Mouse (Mus musculus): Measurements from ENCODE around the gene Zkscan3. TPM values are rescaled to one million over a fixed set of nuclear protein-coding genes. Genes with fewer than 3 reads are reported as not detected.

The Zkscan3 gene
- 0.69 and 0.93 TPM in 2 replicates for polyA plus RNA-seq (2012)

- Histone ChIP-seq H3K36me3 (ENCODE audit: control insufficient read depth) (peaks cover 39% of the 10 kb centered on the region), H3K4me1 (ENCODE audit: control insufficient read depth) (peaks cover 31% of the 10 kb centered on the region), H3K27me3 (ENCODE audit: control insufficient read depth) (no peaks in the 10 kb centered on the region), H3K9me3 (ENCODE audit: control insufficient read depth, low read length) (no peaks in the 10 kb centered on the region), H3K4me3 (replicated peaks) (peak within 1 kb of the TSS; percentile 82)
- TF ChIP-seq TAL1 (IDR thresholded peaks at IDR 0.05; ENCODE audit: low read length) (no peak), GATA1 (IDR thresholded peaks at IDR 0.05; ENCODE audit: low read length) (no peak)
Measured at GRCm38 (mm10) chr13:21402287-21402846, at the start of gene Zkscan3. TSS of gene Zkscan3 (minus strand) at chr13:21402755.

- H3K36me3 ChIP-seq (ENCODE audit: control insufficient read depth) = peaks cover 54% of the 10 kb centered on the region
Measured at GRCm38 (mm10) chr13:21447856-21448614, 45.5 kb upstream of the Zkscan3 start.

GRCm38 (mm10) chr13:21446796-21447195 lies 44.2 kb upstream of the Zkscan3 start:
- no peaks in the 10 kb centered on the region for H3K27me3 ChIP-seq (ENCODE audit: control insufficient read depth)
- no peak overlapping the region for H3K4me3 ChIP-seq (replicated peaks)
- TF ChIP-seq GATA1 (IDR thresholded peaks at IDR 0.05; ENCODE audit: low read length) (no peak), TAL1 (IDR thresholded peaks at IDR 0.05; ENCODE audit: low read length) (no peak)
- peaks cover 7% of the 10 kb centered on the region for H3K4me1 ChIP-seq (ENCODE audit: control insufficient read depth)
- no peaks in the 10 kb centered on the region for H3K9me3 ChIP-seq (ENCODE audit: control insufficient read depth, low read length)
- peaks cover 58% of the 10 kb centered on the region for H3K36me3 ChIP-seq (ENCODE audit: control insufficient read depth)

More at GRCm38 (mm10) chr13:21447856-21448614, 45.5 kb upstream of the Zkscan3 start:
- Histone ChIP-seq H3K27me3 (ENCODE audit: control insufficient read depth) (no peaks in the 10 kb centered on the region; the same call in 1 of the 2 replicates), H3K4me1 (ENCODE audit: control insufficient read depth) (peaks cover 11% of the 10 kb centered on the region), H3K4me3 (replicated peaks) (no peak overlapping the region), H3K9me3 (ENCODE audit: control insufficient read depth, low read length) (no peaks in the 10 kb centered on the region)
- TF ChIP-seq GATA1 (IDR thresholded peaks at IDR 0.05; ENCODE audit: low read length) (no peak), TAL1 (IDR thresholded peaks at IDR 0.05; ENCODE audit: low read length) (no peak)

GRCm38 (mm10) chr13:21441207-21441572 lies 38.6 kb upstream of the Zkscan3 start:
- Histone ChIP-seq H3K4me1 (ENCODE audit: control insufficient read depth) (peaks cover 27% of the 10 kb centered on the region), H3K9me3 (ENCODE audit: control insufficient read depth, low read length) (no peaks in the 10 kb centered on the region), H3K27me3 (ENCODE audit: control insufficient read depth) (no peaks in the 10 kb centered on the region), H3K36me3 (ENCODE audit: control insufficient read depth) (peaks cover 31% of the 10 kb centered on the region), H3K4me3 (replicated peaks) (peak overlapping the region; percentile 81)
- TF ChIP-seq TAL1 (IDR thresholded peaks at IDR 0.05; ENCODE audit: low read length) (no peak), GATA1 (IDR thresholded peaks at IDR 0.05; ENCODE audit: low read length) (no peak)

GRCm38 (mm10) chr13:21440503-21441206 lies 38.1 kb upstream of the Zkscan3 start, which contains the start of gene Pgbd1:
TSS of gene Pgbd1 (minus strand) at chr13:21441058.
- peak within 1 kb of the TSS; percentile 81 for H3K4me3 ChIP-seq (replicated peaks)
- peaks cover 27% of the 10 kb centered on the region for H3K4me1 ChIP-seq (ENCODE audit: control insufficient read depth)
- no peaks in the 10 kb centered on the region for H3K9me3 ChIP-seq (ENCODE audit: control insufficient read depth, low read length)
- peaks cover 27% of the 10 kb centered on the region for H3K36me3 ChIP-seq (ENCODE audit: control insufficient read depth)
- no peaks in the 10 kb centered on the region for H3K27me3 ChIP-seq (ENCODE audit: control insufficient read depth)
- no peak for TF ChIP-seq GATA1 (IDR thresholded peaks at IDR 0.05; ENCODE audit: low read length)
- no peak for TF ChIP-seq TAL1 (IDR thresholded peaks at IDR 0.05; ENCODE audit: low read length)

GRCm38 (mm10) chr13:21435476-21435875 lies 32.9 kb upstream of the Zkscan3 start:
- H3K4me1 ChIP-seq (ENCODE audit: control insufficient read depth) = peaks cover 14% of the 10 kb centered on the region
- no peak overlapping the region for H3K4me3 ChIP-seq (replicated peaks)
- H3K9me3 ChIP-seq (ENCODE audit: control insufficient read depth, low read length) = no peaks in the 10 kb centered on the region
- TF ChIP-seq TAL1 (IDR thresholded peaks at IDR 0.05; ENCODE audit: low read length) (no peak), GATA1 (IDR thresholded peaks at IDR 0.05; ENCODE audit: low read length) (no peak)
- H3K36me3 ChIP-seq (ENCODE audit: control insufficient read depth) = peaks cover 14% of the 10 kb centered on the region
- no peaks in the 10 kb centered on the region for H3K27me3 ChIP-seq (ENCODE audit: control insufficient read depth)

GRCm38 (mm10) chr13:21427631-21428030 lies 25.1 kb upstream of the Zkscan3 start:
- H3K9me3 ChIP-seq (ENCODE audit: control insufficient read depth, low read length) = no peaks in the 10 kb centered on the region
- TF ChIP-seq TAL1 (IDR thresholded peaks at IDR 0.05; ENCODE audit: low read length) (no peak), GATA1 (IDR thresholded peaks at IDR 0.05; ENCODE audit: low read length) (no peak)

GRCm38 (mm10) chr13:21423301-21423700 lies 20.7 kb upstream of the Zkscan3 start:
- Histone ChIP-seq H3K27me3 (ENCODE audit: control insufficient read depth) (no peaks in the 10 kb centered on the region), H3K4me1 (ENCODE audit: control insufficient read depth) (peaks cover 63% of the 10 kb centered on the region), H3K4me3 (replicated peaks) (no peak overlapping the region), H3K9me3 (ENCODE audit: control insufficient read depth, low read length) (no peaks in the 10 kb centered on the region), H3K36me3 (ENCODE audit: control insufficient read depth) (peaks cover 14% of the 10 kb centered on the region)
- TF ChIP-seq TAL1 (IDR thresholded peaks at IDR 0.05; ENCODE audit: low read length) = no peak
- no peak for TF ChIP-seq GATA1 (IDR thresholded peaks at IDR 0.05; ENCODE audit: low read length)

More at GRCm38 (mm10) chr13:21427631-21428030, 25.1 kb upstream of the Zkscan3 start:
- no peak overlapping the region for H3K4me3 ChIP-seq (replicated peaks)
- peaks cover 13% of the 10 kb centered on the region for H3K36me3 ChIP-seq (ENCODE audit: control insufficient read depth)
- no peaks in the 10 kb centered on the region for H3K27me3 ChIP-seq (ENCODE audit: control insufficient read depth)
- peaks cover 30% of the 10 kb centered on the region for H3K4me1 ChIP-seq (ENCODE audit: control insufficient read depth)

- TF ChIP-seq GATA1 (IDR thresholded peaks at IDR 0.05; ENCODE audit: low read length) (peak; percentile 96), TAL1 (IDR thresholded peaks at IDR 0.05; ENCODE audit: low read length) (peak; percentile 92)
- H3K27me3 ChIP-seq (ENCODE audit: control insufficient read depth) = no peaks in the 10 kb centered on the region
- H3K4me3 ChIP-seq (replicated peaks) = peak overlapping the region; percentile 44
- H3K4me1 ChIP-seq (ENCODE audit: control insufficient read depth) = peaks cover 90% of the 10 kb centered on the region
- no peaks in the 10 kb centered on the region for H3K9me3 ChIP-seq (ENCODE audit: control insufficient read depth, low read length)
- peaks cover 7% of the 10 kb centered on the region for H3K36me3 ChIP-seq (ENCODE audit: control insufficient read depth)
Measured at GRCm38 (mm10) chr13:21418865-21419264, 16.3 kb upstream of the Zkscan3 start.
